Mouse (Mus musculus) neural tube, embryonic 13.5 days (tissue): ENCODE data around the gene Pigv. TPM values are rescaled to one million over a fixed set of nuclear protein-coding genes. Genes with fewer than 3 reads are reported as not detected.

Experiments
- microRNA-seq: library from miRNA; unstranded; fragments of <30 nt; microRNA quantifications from one replicate; pipeline ENCODE4, GENCODE M21; 2016
- polyA plus RNA-seq: library from polyadenylated mRNA; unstranded; fragments of >200 nt; fragmentation: Nextera tagmentation; extraction: Ambion mirVana; gene quantifications from 2 replicates; pipeline ENCODE4 v1.2.1, GENCODE M21; 2015

Gene Pigv
- polyA plus RNA-seq, 1 experiment from 2014 or later: 14.2 TPM

Small RNA genes within 50 kb of the gene (microRNA-seq; reads per million reads assigned to microRNA genes)
- not detected for gene Mir7227

Other genes starting within 250 kb of the Pigv start
- 0.14 and 0.33 TPM in 2 replicates for gene Tent5b, start 192.5 kb downstream of the Pigv start, polyA plus RNA-seq
- 5.0 and 6.7 TPM in 2 replicates for gene Trnp1, start 174.1 kb downstream of the Pigv start, polyA plus RNA-seq
- gene Kdf1, start 153.7 kb downstream of the Pigv start, polyA plus RNA-seq: 0.15 and 0.39 TPM in 2 replicates
- 244 and 267 TPM in 2 replicates for gene Nudc, start 126.7 kb downstream of the Pigv start, polyA plus RNA-seq
- gene Nr0b2, start 119.3 kb downstream of the Pigv start, polyA plus RNA-seq: not detected in 2 replicates
- gene Gpatch3, start 97.9 kb downstream of the Pigv start, polyA plus RNA-seq: 7.0 and 7.8 TPM in 2 replicates
- gene Gpn2, start 88.3 kb downstream of the Pigv start, polyA plus RNA-seq: 17.7 TPM in 2 replicates
- gene Sfn, start 70.5 kb downstream of the Pigv start, polyA plus RNA-seq: 1.0 and 3.3 TPM in 2 replicates
- 2.8 and 4.3 TPM in 2 replicates for gene Zdhhc18, start 22.5 kb downstream of the Pigv start, polyA plus RNA-seq
- gene Arid1a, start 84.1 kb upstream of the Pigv start, polyA plus RNA-seq: 31.8 and 37.3 TPM in 2 replicates
- gene Rps6ka1, start 215.2 kb upstream of the Pigv start, polyA plus RNA-seq: 21.3 and 21.8 TPM in 2 replicates